Mouse (Mus musculus) kidney, adult 18-20 months (tissue): ENCODE data around the gene Marc1.

ENCODE experiments used
- DNase-seq: peaks from one replicate; pipeline ENCODE4 v3.0.0; 2021

The Marc1 gene

GRCm38 (mm10) chr1:184810780-184811575, at the start of gene Marc1:
Gene Marc1, minus strand, starts transcription at chr1:184811313.
- peak; percentile 56 for DNase-seq

GRCm38 (mm10) chr1:184860276-184860675, 49.2 kb upstream of the Marc1 start:
- peak; percentile 21 for DNase-seq

GRCm38 (mm10) chr1:184858253-184858652, 47.1 kb upstream of the Marc1 start:
- peak; percentile 67 for DNase-seq

- no peak for DNase-seq
These were observed 46.1 kb upstream of the Marc1 start for GRCm38 (mm10) chr1:184857216-184857615.

GRCm38 (mm10) chr1:184853922-184854321, 42.8 kb upstream of the Marc1 start:
- peak; percentile 26 for DNase-seq

GRCm38 (mm10) chr1:184853339-184853738, 42.2 kb upstream of the Marc1 start:
- DNase-seq = peak; percentile 82

- DNase-seq = peak; percentile 87
These were observed 40.9 kb upstream of the Marc1 start for GRCm38 (mm10) chr1:184851741-184852618.

- peak; percentile 68 for DNase-seq
These were observed 40.1 kb upstream of the Marc1 start for GRCm38 (mm10) chr1:184851166-184851565.

GRCm38 (mm10) chr1:184846973-184847372, 35.9 kb upstream of the Marc1 start:
- DNase-seq = no peak

- DNase-seq = peak; percentile 71
These were observed 35.1 kb upstream of the Marc1 start, which contains the start of gene Marc2 for GRCm38 (mm10) chr1:184846092-184846750. Gene Marc2, minus strand, starts transcription at chr1:184846451.

GRCm38 (mm10) chr1:184845111-184846071, 34.3 kb upstream of the Marc1 start:
- DNase-seq = peak; percentile 94

GRCm38 (mm10) chr1:184844326-184845066, 33.4 kb upstream of the Marc1 start:
- DNase-seq = no peak

- no peak for DNase-seq
These were observed 26.5 kb upstream of the Marc1 start for GRCm38 (mm10) chr1:184837649-184838048.

- DNase-seq = no peak
These were observed 25.2 kb upstream of the Marc1 start for GRCm38 (mm10) chr1:184836350-184836749.

GRCm38 (mm10) chr1:184833499-184833898, 22.4 kb upstream of the Marc1 start:
- DNase-seq = no peak

GRCm38 (mm10) chr1:184832211-184832610, 21.1 kb upstream of the Marc1 start:
- DNase-seq = no peak

GRCm38 (mm10) chr1:184829897-184830296, 18.8 kb upstream of the Marc1 start:
- no peak for DNase-seq

GRCm38 (mm10) chr1:184827175-184827701, 16.1 kb upstream of the Marc1 start:
- DNase-seq = peak; percentile 78

GRCm38 (mm10) chr1:184825093-184825492, 14.0 kb upstream of the Marc1 start:
- no peak for DNase-seq

- peak; percentile 94 for DNase-seq
These were observed 13.3 kb upstream of the Marc1 start for GRCm38 (mm10) chr1:184824439-184824851.

GRCm38 (mm10) chr1:184822678-184823077, 11.6 kb upstream of the Marc1 start:
- DNase-seq = no peak
